Mouse (Mus musculus) liver, postnatal 0 days (tissue): ENCODE data around the gene Asb1.

Experiments
- CTCF ChIP-seq: sonication (generic); IDR thresholded peaks from 2 replicates; pipeline ENCODE4 v1.5.1; 2016; ENCODE audit warnings: antibody characterized with exemption, low read depth
- EP300 ChIP-seq: IDR thresholded peaks from 2 replicates; pipeline ENCODE4 v1.6.1; 2016; ENCODE audit warnings: antibody characterized with exemption, low read depth, mild to moderate bottlenecking

DNA sequence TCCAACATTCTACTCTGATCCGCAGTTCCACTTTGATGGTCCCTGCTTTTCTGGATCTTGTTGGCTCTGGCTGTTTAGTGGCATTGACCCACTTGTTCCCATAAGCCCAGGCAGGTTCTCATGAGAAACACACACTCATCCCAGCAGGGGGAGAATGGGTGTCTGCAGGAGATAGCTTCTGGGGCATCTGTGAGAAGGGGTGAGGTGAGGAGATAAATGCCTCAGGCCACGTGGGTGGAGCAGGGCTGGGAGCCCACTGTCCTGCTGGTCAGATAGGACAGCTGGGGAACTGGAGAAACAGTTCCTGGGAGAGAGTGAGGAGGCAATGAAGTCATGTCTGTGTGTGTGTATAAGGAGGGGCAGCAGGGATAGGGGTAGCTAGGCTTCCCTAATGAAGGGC lies 6.9 kb upstream of the Asb1 start:
- TF ChIP-seq CTCF = peak; percentile 70
- TF ChIP-seq EP300 = peak; percentile 96
